Mouse (Mus musculus) cerebellum, adult 9-11 months (tissue): ENCODE measurements around the gene Gm9970.
A peak's percentile ranks its signal among the peaks of the same experiment; 100 is the strongest.

Experiments used
- DNase-seq: peaks from one replicate; pipeline ENCODE4 v3.0.0; 2022

Gm9970 gene

DNA sequence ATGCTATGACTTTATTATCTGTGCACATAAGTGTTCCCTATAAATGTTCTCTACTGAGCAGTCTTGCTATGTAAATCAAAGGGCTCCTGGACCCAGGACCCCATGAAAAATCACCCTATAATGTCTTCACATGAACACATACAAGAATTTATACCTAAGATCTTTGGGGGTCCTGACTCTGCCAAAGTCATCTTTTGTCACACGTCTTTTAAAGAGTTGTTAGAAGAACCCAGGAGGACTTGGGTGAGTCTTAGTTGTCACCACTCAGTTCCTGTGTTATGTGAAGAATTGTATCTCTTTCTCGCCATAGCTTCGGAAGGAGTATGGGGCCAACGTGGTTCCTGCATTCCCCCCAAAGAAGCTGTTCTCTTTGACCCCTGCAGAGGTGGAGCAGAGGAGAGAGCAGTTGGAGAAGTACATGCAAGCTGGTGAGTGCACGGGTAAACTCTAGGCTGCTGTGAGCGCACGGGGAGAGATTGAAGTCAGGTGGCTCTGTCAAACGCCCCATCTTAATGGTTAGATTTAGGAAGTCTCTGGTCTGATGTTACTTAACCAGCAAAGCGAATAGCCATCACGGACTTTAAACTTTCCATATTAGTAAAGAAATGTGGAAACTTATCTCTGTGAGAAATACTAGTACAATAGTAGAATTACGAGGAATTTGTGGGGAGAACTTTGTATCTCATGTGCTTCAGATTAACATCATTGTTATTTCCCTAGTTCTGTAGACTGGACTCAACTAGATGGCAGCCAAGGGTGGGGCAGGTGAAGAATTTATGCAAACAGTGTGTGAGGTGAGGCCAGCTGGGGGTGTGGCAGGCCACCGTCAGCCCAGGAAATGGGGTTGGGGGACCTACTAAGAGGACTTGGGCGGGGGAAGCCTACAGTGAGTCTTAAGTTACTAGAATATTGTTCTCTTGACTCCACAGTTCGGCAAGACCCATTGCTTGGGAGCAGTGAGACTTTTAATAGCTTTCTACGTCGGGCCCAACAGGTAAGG, 46.2 kb downstream of the Gm9970 start:
- peak; percentile 34 for DNase-seq

DNA sequence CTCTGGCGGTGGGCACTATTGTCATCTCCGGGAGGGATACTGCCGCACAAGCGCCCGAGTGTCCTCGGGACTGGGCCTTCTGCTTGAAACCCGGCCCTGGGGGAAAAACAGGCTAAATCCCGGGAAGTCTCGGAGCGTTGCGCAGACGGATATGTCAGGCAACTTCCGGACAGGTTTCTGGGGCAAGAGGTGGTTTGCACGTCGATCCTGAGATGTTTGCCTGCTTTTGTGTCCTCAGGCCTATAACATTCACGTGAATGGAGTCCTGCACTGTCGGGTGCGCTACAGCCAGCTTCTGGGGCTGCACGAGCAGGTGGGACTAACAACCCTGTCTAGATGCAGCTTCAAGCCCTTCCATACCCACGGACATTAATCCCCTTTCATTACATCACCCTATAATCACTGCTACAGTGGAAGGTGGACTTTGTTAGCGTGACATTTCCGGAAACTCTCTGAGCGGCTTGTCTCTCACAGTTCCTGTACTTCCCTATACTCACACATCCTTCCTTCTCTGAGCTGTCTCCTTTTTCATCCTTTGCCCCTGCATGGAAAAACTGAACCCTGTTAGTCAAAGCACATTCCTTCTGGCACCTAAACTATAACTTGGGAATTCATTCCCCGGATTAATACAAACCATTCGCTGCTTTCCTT, 47.3 kb downstream of the Gm9970 start:
- no peak for DNase-seq

DNA sequence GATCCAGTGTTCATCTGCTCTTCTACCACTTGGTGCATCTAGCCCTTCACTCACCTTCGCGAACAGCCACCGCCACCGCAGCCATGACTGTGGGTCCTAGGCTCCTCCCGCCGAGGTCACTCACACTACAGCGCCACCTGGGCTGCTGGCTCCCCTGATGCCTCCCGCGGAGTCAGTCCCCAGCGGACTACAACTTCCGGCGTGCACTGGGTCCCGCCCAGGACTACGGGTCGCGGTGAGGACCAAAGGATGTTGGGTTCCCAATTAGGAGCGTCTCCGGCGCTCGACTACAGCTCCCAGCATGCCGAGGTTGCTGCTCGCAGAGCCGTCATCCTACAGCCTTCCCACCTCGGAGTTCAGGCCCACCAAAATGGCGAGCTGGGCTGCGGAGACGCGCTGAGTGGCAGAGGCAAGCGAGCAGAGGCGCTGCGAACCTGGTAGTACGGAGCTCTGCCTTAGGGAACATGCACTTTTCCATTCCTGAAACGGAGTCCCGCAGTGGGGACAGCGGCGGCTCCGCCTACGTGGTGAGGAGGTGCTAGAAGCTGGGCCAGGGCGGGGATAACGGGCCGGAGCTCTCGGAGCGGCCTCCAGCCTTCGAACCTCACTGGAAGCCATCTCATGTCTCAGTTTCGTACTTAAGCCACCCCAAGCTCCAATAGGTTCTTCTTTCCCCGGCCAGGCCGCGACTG, 47.9 kb downstream of the Gm9970 start, which contains the start of the genes Snx17 and Eif2b4:
TSS of gene Snx17 (plus strand) at position 289 of the 692 bp plus-strand sequence.
TSS of gene Eif2b4 (minus strand) at position 492 of the 692 bp plus-strand sequence.
- peak; percentile 99 for DNase-seq

DNA sequence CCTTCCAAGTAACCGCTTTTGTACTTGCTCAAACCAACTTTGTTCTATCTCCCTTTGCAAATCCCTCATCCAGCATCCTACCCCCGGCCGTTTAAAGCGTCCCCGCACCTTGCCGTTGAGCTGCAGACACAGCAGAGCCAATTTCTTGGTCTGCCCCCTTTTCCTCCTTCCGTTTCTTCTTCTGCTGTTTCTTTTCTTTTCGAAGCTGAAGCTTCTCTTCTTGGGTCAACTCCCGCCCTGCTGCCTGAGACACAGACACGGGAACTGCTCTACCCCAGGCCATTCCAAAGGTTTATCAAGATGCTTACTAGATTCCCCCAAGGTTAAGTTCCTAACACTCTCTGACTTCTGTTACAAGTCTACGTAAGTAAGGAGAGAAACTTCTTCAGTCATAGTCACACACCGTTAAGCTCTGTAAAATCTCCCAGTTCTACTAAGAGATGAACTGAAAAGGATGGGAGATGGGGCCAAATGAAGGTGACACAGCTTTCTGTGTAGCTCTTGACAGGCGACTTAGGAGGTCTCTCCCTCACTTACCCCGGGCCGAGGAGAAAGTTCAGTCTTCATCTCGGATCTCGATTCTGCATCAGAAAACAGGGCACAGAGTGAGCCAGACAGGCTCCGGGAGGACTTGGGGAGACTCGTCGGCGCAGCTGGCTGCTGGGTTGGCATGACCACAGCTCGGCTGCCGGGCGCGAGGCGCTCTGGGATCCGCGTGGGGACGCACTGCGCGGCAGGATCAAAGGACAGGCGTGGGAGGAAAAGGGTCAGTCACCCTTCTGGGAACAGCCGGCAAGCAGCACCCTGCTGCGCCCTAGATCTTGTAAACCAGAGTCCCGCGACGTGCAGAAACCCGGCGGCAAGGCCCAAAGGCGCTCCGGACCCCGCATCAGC, 48.7 kb downstream of the Gm9970 start:
- DNase-seq: no peak
